Mouse (Mus musculus) olfactory bulb, adult 2 months (tissue): ENCODE data around the gene Il17rc.

Source experiments
- CTCF ChIP-seq: fragments of 200-500 bp; IDR thresholded peaks from 2 replicates; pipeline ENCODE4 v1.5.1; 2012; ENCODE audit warnings: low read depth, mild to moderate bottlenecking, low read length, moderate library complexity; ENCODE audit not compliant: insufficient read depth
- POLR2A ChIP-seq: fragments of 200-500 bp; IDR thresholded peaks from 2 replicates; pipeline ENCODE4 v1.6.1; 2012; ENCODE audit warnings: mild to moderate bottlenecking, low read depth, low read length, moderate library complexity; ENCODE audit not compliant: insufficient read depth

DNA sequence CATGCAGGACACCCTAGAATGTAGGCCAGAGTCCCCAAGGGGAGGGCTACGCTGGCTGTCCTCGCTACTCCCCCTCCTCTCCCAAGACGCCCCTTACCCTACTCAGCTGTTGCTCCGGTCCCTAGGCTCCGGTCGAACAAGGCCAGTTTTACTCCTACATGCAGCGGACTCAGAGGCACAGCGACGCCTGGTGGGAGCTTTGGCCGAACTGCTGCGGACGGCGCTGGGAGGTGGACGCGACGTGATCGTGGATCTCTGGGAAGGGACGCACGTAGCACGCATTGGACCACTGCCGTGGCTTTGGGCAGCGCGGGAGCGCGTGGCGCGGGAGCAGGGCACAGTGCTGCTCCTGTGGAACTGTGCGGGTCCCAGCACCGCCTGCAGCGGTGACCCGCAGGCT is 1.8 kb upstream of the Il17rc start:
- no peak for TF ChIP-seq POLR2A
- TF ChIP-seq CTCF: peak; percentile 64; the same call in 1 of the 2 replicates
